Mouse (Mus musculus) hindbrain, embryonic 12.5 days (tissue): ENCODE results near the gene Pi16. TPM values are rescaled to one million over a fixed set of nuclear protein-coding genes. Genes with fewer than 3 reads are reported as not detected.

ENCODE experiments used
- ATAC-seq: fragments of 200-750 bp; cut with Nextera tagmentation; 2 replicates; pipeline ENCODE4 v1.8.0; 2017; ENCODE audit warnings: moderate TSS enrichment; ENCODE audit not compliant: low FRiP score
- H3K27ac ChIP-seq: fragments of 300-500 bp; sonication (generic); 2 replicates; pipeline ENCODE4 v1.5.1; 2016; ENCODE audit warnings: mild to moderate bottlenecking
- H3K27me3 ChIP-seq: fragments of 300-500 bp; sonication (generic); 2 replicates; pipeline ENCODE4 v1.6.1; 2016; ENCODE audit warnings: mild to moderate bottlenecking
- H3K36me3 ChIP-seq: fragments of 300-500 bp; sonication (generic); 2 replicates; pipeline ENCODE4 v1.6.1; 2016; ENCODE audit warnings: mild to moderate bottlenecking
- H3K4me1 ChIP-seq: fragments of 300-500 bp; sonication (generic); 2 replicates; pipeline ENCODE4 v1.6.1; 2016
- H3K4me2 ChIP-seq: fragments of 300-500 bp; sonication (generic); replicated peaks from 2 replicates; pipeline ENCODE4 v1.6.1; 2016; ENCODE audit warnings: mild to moderate bottlenecking
- H3K4me3 ChIP-seq: fragments of 300-500 bp; sonication (generic); 2 replicates; pipeline ENCODE4 v1.5.1; 2016; ENCODE audit warnings: mild to moderate bottlenecking
- H3K9ac ChIP-seq: fragments of 300-500 bp; sonication (generic); 2 replicates; pipeline ENCODE4 v1.6.1; 2016; ENCODE audit warnings: mild to moderate bottlenecking, moderate library complexity
- H3K9me3 ChIP-seq: fragments of 300-500 bp; sonication (generic); replicated peaks from 2 replicates; pipeline ENCODE4 v1.6.1; 2016; ENCODE audit warnings: mild to moderate bottlenecking
- WGBS: fragments of 180-500 bp; shearing (Covaris S2); methylation state at CpG from one replicate; pipeline ENCODE4 v1.1.7; 2016; 5-methylcytosine and 5-hydroxymethylcytosine counted together
- polyA plus RNA-seq: library from polyadenylated mRNA; unstranded; fragments of >200 nt; fragmentation: Nextera tagmentation; extraction: Ambion mirVana; gene quantifications from 2 replicates; pipeline ENCODE4 v1.2.1, GENCODE M21; 2016

Gene Pi16
- polyA plus RNA-seq, 1 experiment from 2014 or later, result 0.97 TPM

GRCm38 (mm10) chr17:29305058-29305806 is 12.2 kb upstream of the Pi16 start:
- H3K36me3 ChIP-seq, result peaks cover 20% of the 10 kb centered on the region
- H3K4me2 ChIP-seq, result no peak overlapping the region; the same call in 1 of the 2 replicates
- H3K27me3 ChIP-seq, result no peaks in the 10 kb centered on the region
- 18% methylated on average over 15 of the region's 15 CpGs for WGBS
- no peak overlapping the region for H3K4me3 ChIP-seq
- no peak overlapping the region for H3K27ac ChIP-seq
- peak overlapping the region; percentile 23; the same call in 1 of the 2 replicates for H3K9ac ChIP-seq
- no peak for ATAC-seq
- no peaks in the 10 kb centered on the region for H3K9me3 ChIP-seq
- peaks cover 21% of the 10 kb centered on the region for H3K4me1 ChIP-seq

- 50% methylated on average over 7 of the region's 7 CpGs for WGBS
- no peak overlapping the region for H3K4me2 ChIP-seq
- ATAC-seq, result no peak
- H3K4me3 ChIP-seq, result no peak overlapping the region
- no peak overlapping the region for H3K9ac ChIP-seq
- H3K27ac ChIP-seq, result no peak overlapping the region
- no peaks in the 10 kb centered on the region for H3K9me3 ChIP-seq
- peaks cover 21% of the 10 kb centered on the region for H3K4me1 ChIP-seq
- no peaks in the 10 kb centered on the region for H3K27me3 ChIP-seq
- peaks cover 14% of the 10 kb centered on the region for H3K36me3 ChIP-seq
Measured at GRCm38 (mm10) chr17:29305871-29306270, 11.6 kb upstream of the Pi16 start.

- 74% methylated on average over 21 of the region's 21 CpGs for WGBS
- Histone ChIP-seq H3K4me2 (no peak overlapping the region), H3K9me3 (no peaks in the 10 kb centered on the region), H3K27ac (no peak overlapping the region), H3K27me3 (no peaks in the 10 kb centered on the region), H3K4me1 (peaks cover 9% of the 10 kb centered on the region), H3K9ac (no peak overlapping the region), H3K4me3 (no peak overlapping the region), H3K36me3 (no peaks in the 10 kb centered on the region)
- ATAC-seq, result no peak
Measured at GRCm38 (mm10) chr17:29310056-29310623, 7.3 kb upstream of the Pi16 start.

GRCm38 (mm10) chr17:29311602-29312001 is 5.9 kb upstream of the Pi16 start:
- H3K36me3 ChIP-seq, result no peaks in the 10 kb centered on the region
- H3K4me3 ChIP-seq, result no peak overlapping the region
- 0 out of 2 replicates have a peak, but pooled peaks cover 7% of the 10 kb centered on the region for H3K4me1 ChIP-seq
- H3K27ac ChIP-seq, result no peak overlapping the region
- H3K4me2 ChIP-seq, result no peak overlapping the region
- H3K9ac ChIP-seq, result no peak overlapping the region
- H3K9me3 ChIP-seq, result no peaks in the 10 kb centered on the region
- ATAC-seq, result no peak
- H3K27me3 ChIP-seq, result no peaks in the 10 kb centered on the region
- WGBS, result 89% methylated on average over 8 of the region's 8 CpGs

- 0 out of 2 replicates have a peak, but pooled peaks cover 7% of the 10 kb centered on the region for H3K4me1 ChIP-seq
- ATAC-seq, result no peak
- H3K27ac ChIP-seq, result no peak overlapping the region
- no peaks in the 10 kb centered on the region for H3K36me3 ChIP-seq
- H3K4me2 ChIP-seq, result no peak overlapping the region
- no peak overlapping the region for H3K9ac ChIP-seq
- no peaks in the 10 kb centered on the region for H3K27me3 ChIP-seq
- H3K4me3 ChIP-seq, result no peak overlapping the region
- no peaks in the 10 kb centered on the region for H3K9me3 ChIP-seq
- 88% methylated on average over 2 of the region's 2 CpGs for WGBS
Measured at GRCm38 (mm10) chr17:29312082-29312481, 5.4 kb upstream of the Pi16 start.

- Histone ChIP-seq H3K27ac (no peak overlapping the region), H3K27me3 (no peaks in the 10 kb centered on the region), H3K9me3 (no peaks in the 10 kb centered on the region), H3K4me3 (no peak overlapping the region), H3K9ac (no peak overlapping the region), H3K36me3 (no peaks in the 10 kb centered on the region), H3K4me2 (no peak overlapping the region), H3K4me1 (0 out of 2 replicates have a peak, but pooled peaks cover 7% of the 10 kb centered on the region)
- no peak for ATAC-seq
Measured at GRCm38 (mm10) chr17:29313300-29313699, 4.2 kb upstream of the Pi16 start.

- 36% methylated on average over 9 of the region's 9 CpGs for WGBS
- H3K36me3 ChIP-seq, result no peaks in the 10 kb centered on the region
- H3K4me2 ChIP-seq, result no peak overlapping the region
- no peak for ATAC-seq
- H3K27ac ChIP-seq, result no peak overlapping the region
- H3K9me3 ChIP-seq, result no peaks in the 10 kb centered on the region
- H3K4me3 ChIP-seq, result no peak overlapping the region
- peaks cover 15% of the 10 kb centered on the region for H3K4me1 ChIP-seq
- peaks cover 20% of the 10 kb centered on the region for H3K27me3 ChIP-seq
- H3K9ac ChIP-seq, result no peak overlapping the region
Measured at GRCm38 (mm10) chr17:29315672-29316465, 1.6 kb upstream of the Pi16 start.

GRCm38 (mm10) chr17:29316891-29317290 is 589 bp upstream of the Pi16 start:
- Histone ChIP-seq H3K27me3 (peaks cover 30% of the 10 kb centered on the region), H3K9me3 (no peaks in the 10 kb centered on the region), H3K4me1 (peaks cover 19% of the 10 kb centered on the region), H3K4me2 (no peak overlapping the region), H3K36me3 (no peaks in the 10 kb centered on the region), H3K4me3 (no peak overlapping the region), H3K9ac (no peak overlapping the region), H3K27ac (no peak overlapping the region)
- 71% methylated on average over 3 of the region's 3 CpGs for WGBS
- no peak for ATAC-seq

GRCm38 (mm10) chr17:29318731-29319250 is 1.3 kb downstream of the Pi16 start:
- H3K4me2 ChIP-seq, result no peak overlapping the region
- no peaks in the 10 kb centered on the region for H3K9me3 ChIP-seq
- peaks cover 45% of the 10 kb centered on the region for H3K27me3 ChIP-seq
- no peaks in the 10 kb centered on the region for H3K36me3 ChIP-seq
- H3K9ac ChIP-seq, result no peak overlapping the region
- H3K4me1 ChIP-seq, result peaks cover 28% of the 10 kb centered on the region
- WGBS, result 44% methylated on average over 6 of the region's 6 CpGs
- no peak for ATAC-seq
- H3K4me3 ChIP-seq, result no peak overlapping the region
- no peak overlapping the region for H3K27ac ChIP-seq

GRCm38 (mm10) chr17:29319476-29319875 is 2.0 kb downstream of the Pi16 start:
- no peak overlapping the region for H3K9ac ChIP-seq
- no peak overlapping the region for H3K4me3 ChIP-seq
- peaks cover 46% of the 10 kb centered on the region for H3K27me3 ChIP-seq
- no peak overlapping the region for H3K4me2 ChIP-seq
- H3K4me1 ChIP-seq, result peaks cover 28% of the 10 kb centered on the region
- WGBS, result 92% methylated on average over 7 of the region's 7 CpGs
- no peaks in the 10 kb centered on the region for H3K9me3 ChIP-seq
- H3K27ac ChIP-seq, result no peak overlapping the region
- no peaks in the 10 kb centered on the region for H3K36me3 ChIP-seq
- ATAC-seq, result no peak

- no peak overlapping the region for H3K27ac ChIP-seq
- H3K4me2 ChIP-seq, result no peak overlapping the region
- peaks cover 27% of the 10 kb centered on the region for H3K4me1 ChIP-seq
- no peaks in the 10 kb centered on the region for H3K9me3 ChIP-seq
- no peak for ATAC-seq
- 72% methylated on average over 8 of the region's 8 CpGs for WGBS
- H3K4me3 ChIP-seq, result no peak overlapping the region
- H3K27me3 ChIP-seq, result peaks cover 47% of the 10 kb centered on the region
- no peaks in the 10 kb centered on the region for H3K36me3 ChIP-seq
- no peak overlapping the region for H3K9ac ChIP-seq
Measured at GRCm38 (mm10) chr17:29319881-29320639, 2.6 kb downstream of the Pi16 start.
